Mouse (Mus musculus) forebrain, embryonic 11.5 days (tissue): ENCODE data around the gene Wrap73. TPM values are rescaled to one million over a fixed set of nuclear protein-coding genes. Genes with fewer than 3 reads are reported as not detected.

Experiments
- ATAC-seq: fragments of 200-750 bp; cut with Nextera tagmentation; replicated peaks from 2 replicates; pipeline ENCODE4 v1.8.0; 2017; ENCODE audit warnings: moderate TSS enrichment; ENCODE audit not compliant: low FRiP score
- DNase-seq: peaks from one replicate; pipeline ENCODE4 v3.0.0-alpha.2; 2017; ENCODE audit warnings: low spot score
- H3K27ac ChIP-seq: fragments of 300-500 bp; sonication (generic); 2 replicates; pipeline ENCODE4 v1.5.1; 2014; ENCODE audit warnings: low read depth, low read length
- H3K27me3 ChIP-seq: fragments of 300-500 bp; sonication (generic); 2 replicates; pipeline ENCODE4 v1.6.1; 2014; ENCODE audit warnings: mild to moderate bottlenecking, low read length, mixed read lengths; ENCODE audit not compliant: control insufficient read depth, insufficient read depth
- H3K36me3 ChIP-seq: fragments of 300-500 bp; sonication (generic); 2 replicates; pipeline ENCODE4 v1.6.1; 2014; ENCODE audit warnings: mild to moderate bottlenecking, low read length, moderate library complexity, mixed read lengths; ENCODE audit not compliant: control insufficient read depth, insufficient read depth
- H3K4me1 ChIP-seq: fragments of 300-500 bp; sonication (generic); replicated peaks from 2 replicates; pipeline ENCODE4 v1.6.1; 2014; ENCODE audit warnings: low read length, mixed read lengths; ENCODE audit not compliant: control insufficient read depth, insufficient read depth
- H3K4me2 ChIP-seq: fragments of 300-500 bp; sonication (generic); 2 replicates; pipeline ENCODE4 v1.6.1; 2014; ENCODE audit warnings: low read depth, mild to moderate bottlenecking, low read length, moderate library complexity, mixed read lengths; ENCODE audit not compliant: severe bottlenecking
- H3K4me3 ChIP-seq: fragments of 300-500 bp; sonication (generic); 2 replicates; pipeline ENCODE4 v1.5.1; 2014; ENCODE audit warnings: low read depth, low read length
- H3K9ac ChIP-seq: fragments of 300-500 bp; sonication (generic); 2 replicates; pipeline ENCODE4 v1.6.1; 2014; ENCODE audit warnings: low read length
- H3K9me3 ChIP-seq: fragments of 300-500 bp; sonication (generic); 2 replicates; pipeline ENCODE4 v1.6.1; 2016; ENCODE audit warnings: low read length, mixed read lengths; ENCODE audit not compliant: control insufficient read depth
- WGBS: fragments of 180-500 bp; shearing (Covaris S2); extraction: QIAGEN DNeasy Blood & Tissue Kit; methylation state at CpG from one replicate; pipeline ENCODE4 v1.1.7; 2014; 5-methylcytosine and 5-hydroxymethylcytosine counted together
- polyA plus RNA-seq: library from polyadenylated mRNA; unstranded; fragments of >200 nt; fragmentation: Nextera tagmentation; extraction: Ambion mirVana; gene quantifications from 2 replicates; pipeline ENCODE4 v1.2.1, GENCODE M21; 2014

Gene Wrap73
- polyA plus RNA-seq, 1 experiment from 2014 or later: 44.5 TPM

- Histone ChIP-seq H3K4me2 (peak overlapping the region; percentile 8; the same call in 1 of the 2 replicates), H3K27ac (no peak overlapping the region), H3K4me3 (peak overlapping the region; percentile 43; the same call in 1 of the 2 replicates), H3K9ac (no peak overlapping the region), H3K27me3 (peaks cover 48% of the 10 kb centered on the region), H3K9me3 (no peaks in the 10 kb centered on the region), H3K4me1 (peaks cover 14% of the 10 kb centered on the region; the same call in 1 of the 2 replicates), H3K36me3 (no peaks in the 10 kb centered on the region; the same call in 1 of the 2 replicates)
- DNase-seq: no peak
- no peak for ATAC-seq
- WGBS: 1% methylated on average over 42 of the region's 42 CpGs
Measured at GRCm38 (mm10) chr4:154141009-154141867, 934 bp upstream of the Wrap73 start.

- H3K9ac ChIP-seq: no peak overlapping the region
- H3K9me3 ChIP-seq: no peaks in the 10 kb centered on the region
- no peak for DNase-seq
- H3K36me3 ChIP-seq: no peaks in the 10 kb centered on the region; the same call in 1 of the 2 replicates
- peaks cover 12% of the 10 kb centered on the region; the same call in 1 of the 2 replicates for H3K4me1 ChIP-seq
- H3K4me3 ChIP-seq: no peak overlapping the region
- no peak overlapping the region for H3K27ac ChIP-seq
- no peak for ATAC-seq
- H3K27me3 ChIP-seq: peaks cover 20% of the 10 kb centered on the region
- 86% methylated on average over 3 of the region's 3 CpGs for WGBS
- H3K4me2 ChIP-seq: no peak overlapping the region
Measured at GRCm38 (mm10) chr4:154144712-154145111, 2.5 kb downstream of the Wrap73 start.

DNA sequence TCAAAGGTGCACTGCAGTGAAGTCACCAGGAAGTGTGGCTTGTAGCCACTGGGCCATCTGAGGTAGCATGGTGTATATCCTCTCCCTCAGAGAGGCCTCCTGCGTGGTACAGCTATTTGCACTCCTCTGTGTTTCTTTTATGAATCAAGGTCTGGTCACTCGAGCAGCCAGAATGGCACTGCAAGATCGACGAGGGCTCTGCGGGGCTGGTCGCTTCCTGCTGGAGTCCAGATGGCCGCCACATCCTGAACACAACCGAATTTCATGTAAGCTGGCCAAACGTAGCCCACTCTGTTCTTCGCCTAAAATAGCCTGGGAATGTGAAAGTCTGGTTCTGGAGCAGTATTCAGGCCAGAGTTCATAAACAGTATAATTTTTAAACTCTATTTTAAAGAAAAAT, 4.2 kb downstream of the Wrap73 start:
- no peak overlapping the region for H3K4me3 ChIP-seq
- H3K27me3 ChIP-seq: peaks cover 4% of the 10 kb centered on the region
- H3K9me3 ChIP-seq: no peaks in the 10 kb centered on the region
- ATAC-seq (no peak), DNase-seq (no peak)
- no peak overlapping the region for H3K4me2 ChIP-seq
- H3K27ac ChIP-seq: no peak overlapping the region
- 86% methylated on average over 10 of the region's 10 CpGs for WGBS
- peaks cover 4% of the 10 kb centered on the region; the same call in 1 of the 2 replicates for H3K4me1 ChIP-seq
- H3K36me3 ChIP-seq: no peaks in the 10 kb centered on the region; the same call in 1 of the 2 replicates
- no peak overlapping the region for H3K9ac ChIP-seq

DNA sequence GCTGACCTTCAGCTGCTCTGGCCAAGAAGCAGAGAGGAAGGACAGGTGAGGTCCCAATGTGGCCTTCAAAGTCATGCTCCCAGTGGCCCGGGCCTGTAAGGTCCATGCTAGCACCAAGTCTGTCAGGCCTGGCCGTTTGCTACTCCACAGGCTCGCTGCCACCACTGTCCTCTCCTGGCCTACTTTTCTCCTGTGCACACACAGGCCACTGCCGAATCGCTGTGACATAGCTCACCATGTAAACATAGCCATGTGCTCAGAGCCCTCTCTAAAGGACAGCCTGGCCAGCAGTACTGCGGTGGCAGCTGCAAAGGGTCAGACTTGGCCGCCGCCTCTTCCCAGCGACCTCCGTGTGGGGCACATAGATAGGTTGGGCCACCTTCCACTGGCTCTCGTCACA, 11.9 kb downstream of the Wrap73 start:
- H3K36me3 ChIP-seq: peaks cover 5% of the 10 kb centered on the region
- no peak overlapping the region for H3K4me3 ChIP-seq
- DNase-seq (no peak), ATAC-seq (no peak)
- no peak overlapping the region for H3K4me2 ChIP-seq
- no peak overlapping the region for H3K27ac ChIP-seq
- H3K4me1 ChIP-seq: 0 out of 2 replicates have a peak, but pooled peaks cover 2% of the 10 kb centered on the region
- H3K27me3 ChIP-seq: no peaks in the 10 kb centered on the region
- no peaks in the 10 kb centered on the region for H3K9me3 ChIP-seq
- H3K9ac ChIP-seq: no peak overlapping the region
- 73% methylated on average over 11 of the region's 11 CpGs for WGBS

- WGBS: 80% methylated on average over 7 of the region's 7 CpGs
- Histone ChIP-seq H3K36me3 (peaks cover 5% of the 10 kb centered on the region), H3K4me3 (no peak overlapping the region), H3K9me3 (no peaks in the 10 kb centered on the region), H3K9ac (no peak overlapping the region), H3K4me1 (peaks cover 2% of the 10 kb centered on the region), H3K27ac (no peak overlapping the region), H3K27me3 (no peaks in the 10 kb centered on the region), H3K4me2 (no peak overlapping the region)
- DNase-seq: no peak
- no peak for ATAC-seq
Measured at GRCm38 (mm10) chr4:154156050-154156449, 13.9 kb downstream of the Wrap73 start.

DNA sequence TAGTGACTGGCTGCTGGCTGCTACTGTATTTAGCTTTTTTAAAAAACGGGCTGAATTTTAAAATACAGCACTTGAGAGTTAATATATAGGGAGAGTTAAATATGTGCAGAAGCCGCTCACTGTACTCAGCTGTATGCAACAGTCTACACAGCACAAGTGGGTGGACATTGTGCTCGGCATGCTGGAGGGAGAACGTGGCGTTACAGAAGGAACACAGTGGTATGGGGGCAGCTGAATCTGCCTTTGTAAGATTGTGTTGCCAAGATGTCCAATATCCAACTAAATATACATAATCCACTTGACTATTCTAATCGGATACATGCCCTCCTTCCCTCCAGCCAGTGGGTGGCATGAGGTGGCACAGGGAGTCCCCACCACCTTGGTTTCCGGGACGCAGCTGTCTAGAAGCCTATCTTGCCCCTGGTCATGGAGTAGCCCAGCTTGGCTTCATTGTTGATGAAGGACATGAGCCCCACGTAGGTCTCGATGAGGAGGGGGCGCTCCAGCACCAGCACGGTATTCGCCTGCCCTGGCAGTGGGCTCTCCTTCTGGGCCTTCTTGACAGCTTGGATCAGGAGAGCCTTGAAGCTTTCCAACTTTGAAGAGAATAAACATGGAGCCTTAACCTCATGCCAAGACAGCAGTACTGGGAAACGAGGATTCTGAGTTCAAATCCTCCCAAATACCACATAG, 15.9 kb downstream of the Wrap73 start:
- ATAC-seq (no peak), DNase-seq (no peak)
- no peak overlapping the region for H3K4me3 ChIP-seq
- H3K4me1 ChIP-seq: peaks cover 6% of the 10 kb centered on the region
- H3K27ac ChIP-seq: no peak overlapping the region
- peaks cover 2% of the 10 kb centered on the region for H3K36me3 ChIP-seq
- H3K9ac ChIP-seq: no peak overlapping the region
- H3K27me3 ChIP-seq: no peaks in the 10 kb centered on the region
- no peaks in the 10 kb centered on the region for H3K9me3 ChIP-seq
- H3K4me2 ChIP-seq: no peak overlapping the region
- WGBS: 94% methylated on average over 14 of the region's 14 CpGs

GRCm38 (mm10) chr4:154159002-154159401, 16.8 kb downstream of the Wrap73 start:
- ATAC-seq: peak; percentile 44
- H3K27me3 ChIP-seq: no peaks in the 10 kb centered on the region
- H3K9me3 ChIP-seq: no peaks in the 10 kb centered on the region
- DNase-seq: peak; percentile 90
- H3K4me3 ChIP-seq: no peak overlapping the region
- H3K4me2 ChIP-seq: no peak overlapping the region
- H3K4me1 ChIP-seq: peaks cover 6% of the 10 kb centered on the region
- 22% methylated on average over 6 of the region's 6 CpGs for WGBS
- H3K27ac ChIP-seq: no peak overlapping the region
- H3K9ac ChIP-seq: no peak overlapping the region
- peaks cover 2% of the 10 kb centered on the region for H3K36me3 ChIP-seq

- Histone ChIP-seq H3K27ac (no peak overlapping the region), H3K9ac (peak overlapping the region; percentile 72), H3K36me3 (peaks cover 2% of the 10 kb centered on the region), H3K27me3 (no peaks in the 10 kb centered on the region), H3K4me3 (peak overlapping the region; percentile 87), H3K4me1 (peaks cover 4% of the 10 kb centered on the region), H3K9me3 (no peaks in the 10 kb centered on the region), H3K4me2 (peak overlapping the region; percentile 86)
- DNase-seq: peak; percentile 62
- peak; percentile 54; the same call in 1 of the 2 replicates for ATAC-seq
- 2% methylated on average over 33 of the region's 47 CpGs for WGBS
Measured at GRCm38 (mm10) chr4:154159961-154160537, 17.9 kb downstream of the Wrap73 start.
